Mouse (Mus musculus): ENCODE measurements around the gene Zfp108. TPM values are rescaled to one million over a fixed set of nuclear protein-coding genes. Genes with fewer than 3 reads are reported as not detected.

Gene Zfp108
- polyA plus RNA-seq, 1 experiment, result 0.38 TPM

DNA sequence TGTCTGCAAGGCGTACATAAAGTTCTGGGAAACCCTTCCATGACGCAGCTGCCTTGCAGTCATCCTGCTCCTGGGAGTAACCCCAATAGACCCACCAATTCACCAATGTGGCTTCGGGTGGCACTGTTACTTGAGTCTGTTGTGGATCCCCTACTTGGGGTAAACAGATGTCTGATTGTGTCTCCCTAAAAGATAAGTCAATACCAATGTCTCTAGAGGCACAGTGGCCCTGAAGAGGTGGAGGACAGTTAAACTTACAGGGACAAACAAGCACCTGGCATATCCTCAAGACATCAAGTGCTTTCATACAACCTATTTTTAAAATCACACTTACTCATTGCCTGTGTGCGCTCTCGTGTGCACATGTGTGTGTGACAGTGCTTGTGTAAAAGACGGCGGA is 40.8 kb downstream of the Zfp108 start:
- Histone ChIP-seq H3K79me2 (ENCODE audit: control insufficient read depth, insufficient read depth) (no peaks in the 10 kb centered on the region), H3K4me3 (no peak overlapping the region), H3K27me3 (ENCODE audit: control insufficient read depth, insufficient read depth, insufficient read length) (no peaks in the 10 kb centered on the region), H3K4me2 (ENCODE audit: low read depth) (no peak overlapping the region), H3K36me3 (ENCODE audit: control insufficient read depth, insufficient read depth) (no peaks in the 10 kb centered on the region), H3ac (ENCODE audit: control insufficient read depth, insufficient read length) (no peak overlapping the region)
- TF ChIP-seq TCF3 (IDR thresholded peaks at IDR 0.05; ENCODE audit: insufficient read length, low read depth), result no peak
- TF ChIP-seq MYOG (IDR thresholded peaks at IDR 0.05; ENCODE audit: control insufficient read depth in 1 of 3, insufficient read depth in 1 of 3, insufficient read length in 2 of 3, low read depth in 2 of 3), result no peak
- TF ChIP-seq TCF12 (IDR thresholded peaks at IDR 0.05; ENCODE audit: insufficient read depth, poor library complexity, severe bottlenecking), result no peak
- TF ChIP-seq REST (IDR thresholded peaks at IDR 0.05; ENCODE audit: insufficient read depth, insufficient read length), result no peak
- no peak for TF ChIP-seq E2F4 (IDR thresholded peaks at IDR 0.05; ENCODE audit: insufficient read depth)
- TF ChIP-seq USF1 (IDR thresholded peaks at IDR 0.05; ENCODE audit: low read depth), result no peak
- no peak for TF ChIP-seq POLR2A (IDR thresholded peaks at IDR 0.05; ENCODE audit: insufficient read length, low read depth)
- no peak for TF ChIP-seq MAX (IDR thresholded peaks at IDR 0.05; ENCODE audit: low read depth)
- TF ChIP-seq SRF (IDR thresholded peaks at IDR 0.05; ENCODE audit: control insufficient read depth, insufficient read length, low read depth), result no peak
- no peak for TF ChIP-seq MYOD1 (IDR thresholded peaks at IDR 0.05; ENCODE audit: control insufficient read depth in 1 of 3, insufficient read length in 2 of 3, low read depth in 2 of 3)
- TF ChIP-seq CEBPB (IDR thresholded peaks at IDR 0.05; ENCODE audit: insufficient read depth, poor library complexity, severe bottlenecking), result no peak
- TF ChIP-seq POLR2AphosphoS2 (IDR thresholded peaks at IDR 0.05; ENCODE audit: insufficient read length, low read depth), result no peak

DNA sequence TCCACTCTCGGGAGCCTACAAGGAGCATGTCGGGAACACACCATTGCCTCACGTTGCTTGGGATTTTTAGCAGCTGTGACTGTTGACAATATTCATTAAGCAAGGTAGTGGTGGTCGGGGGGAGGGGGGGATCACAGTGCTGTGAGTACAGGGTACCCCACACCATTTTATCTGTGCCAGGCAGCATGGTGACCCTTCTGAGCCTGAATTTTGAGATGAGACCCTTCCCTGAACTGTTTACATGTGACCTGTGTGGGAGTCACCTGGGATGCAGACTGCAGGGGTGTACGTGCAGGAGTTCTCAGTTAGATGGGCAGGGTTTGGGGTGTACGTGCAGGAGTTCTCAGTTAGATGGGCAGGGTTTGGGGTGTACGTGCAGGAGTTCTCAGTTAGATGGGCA is 41.8 kb downstream of the Zfp108 start:
- Histone ChIP-seq H3K4me2 (ENCODE audit: low read depth) (no peak overlapping the region), H3K27me3 (ENCODE audit: control insufficient read depth, insufficient read depth, insufficient read length) (no peaks in the 10 kb centered on the region), H3K4me3 (no peak overlapping the region), H3K79me2 (ENCODE audit: control insufficient read depth, insufficient read depth) (no peaks in the 10 kb centered on the region), H3ac (ENCODE audit: control insufficient read depth, insufficient read length) (no peak overlapping the region), H3K36me3 (ENCODE audit: control insufficient read depth, insufficient read depth) (no peaks in the 10 kb centered on the region)
- TF ChIP-seq MAX (IDR thresholded peaks at IDR 0.05; ENCODE audit: low read depth) (no peak), POLR2A (IDR thresholded peaks at IDR 0.05; ENCODE audit: insufficient read length, low read depth) (no peak), TCF3 (IDR thresholded peaks at IDR 0.05; ENCODE audit: insufficient read length, low read depth) (no peak), MYOG (IDR thresholded peaks at IDR 0.05; ENCODE audit: control insufficient read depth in 1 of 3, insufficient read depth in 1 of 3, insufficient read length in 2 of 3, low read depth in 2 of 3) (no peak), MYOD1 (IDR thresholded peaks at IDR 0.05; ENCODE audit: control insufficient read depth in 1 of 3, insufficient read length in 2 of 3, low read depth in 2 of 3) (no peak), CEBPB (IDR thresholded peaks at IDR 0.05; ENCODE audit: insufficient read depth, poor library complexity, severe bottlenecking) (no peak), USF1 (IDR thresholded peaks at IDR 0.05; ENCODE audit: low read depth) (no peak), SRF (IDR thresholded peaks at IDR 0.05; ENCODE audit: control insufficient read depth, insufficient read length, low read depth) (no peak), REST (IDR thresholded peaks at IDR 0.05; ENCODE audit: insufficient read depth, insufficient read length) (no peak), TCF12 (IDR thresholded peaks at IDR 0.05; ENCODE audit: insufficient read depth, poor library complexity, severe bottlenecking) (no peak), E2F4 (IDR thresholded peaks at IDR 0.05; ENCODE audit: insufficient read depth) (no peak), POLR2AphosphoS2 (IDR thresholded peaks at IDR 0.05; ENCODE audit: insufficient read length, low read depth) (no peak)

GRCm38 (mm10) chr7:24297361-24298095 is 42.9 kb downstream of the Zfp108 start:
- Histone ChIP-seq H3K79me2 (ENCODE audit: control insufficient read depth, insufficient read depth) (no peaks in the 10 kb centered on the region), H3K27me3 (ENCODE audit: control insufficient read depth, insufficient read depth, insufficient read length) (no peaks in the 10 kb centered on the region), H3K36me3 (ENCODE audit: control insufficient read depth, insufficient read depth) (no peaks in the 10 kb centered on the region), H3K4me3 (no peak overlapping the region), H3K4me2 (ENCODE audit: low read depth) (no peak overlapping the region), H3ac (ENCODE audit: control insufficient read depth, insufficient read length) (no peak overlapping the region)
- TF ChIP-seq TCF12 (IDR thresholded peaks at IDR 0.05; ENCODE audit: insufficient read depth, poor library complexity, severe bottlenecking) (no peak), POLR2A (IDR thresholded peaks at IDR 0.05; ENCODE audit: insufficient read length, low read depth) (no peak), MAX (IDR thresholded peaks at IDR 0.05; ENCODE audit: low read depth) (no peak), USF1 (IDR thresholded peaks at IDR 0.05; ENCODE audit: low read depth) (no peak), MYOG (IDR thresholded peaks at IDR 0.05; ENCODE audit: control insufficient read depth in 1 of 3, insufficient read depth in 1 of 3, insufficient read length in 2 of 3, low read depth in 2 of 3) (no peak), E2F4 (IDR thresholded peaks at IDR 0.05; ENCODE audit: insufficient read depth) (no peak), POLR2AphosphoS2 (IDR thresholded peaks at IDR 0.05; ENCODE audit: insufficient read length, low read depth) (no peak), REST (IDR thresholded peaks at IDR 0.05; ENCODE audit: insufficient read depth, insufficient read length) (no peak), CEBPB (IDR thresholded peaks at IDR 0.05; ENCODE audit: insufficient read depth, poor library complexity, severe bottlenecking) (no peak), TCF3 (IDR thresholded peaks at IDR 0.05; ENCODE audit: insufficient read length, low read depth) (no peak)

- H3ac ChIP-seq (ENCODE audit: control insufficient read depth, insufficient read length), result peak overlapping the region; percentile 74
- H3K27me3 ChIP-seq (ENCODE audit: control insufficient read depth, insufficient read depth, insufficient read length), result no peaks in the 10 kb centered on the region
- no peaks in the 10 kb centered on the region for H3K36me3 ChIP-seq (ENCODE audit: control insufficient read depth, insufficient read depth)
- no peaks in the 10 kb centered on the region for H3K79me2 ChIP-seq (ENCODE audit: control insufficient read depth, insufficient read depth)
- TF ChIP-seq USF1 (IDR thresholded peaks at IDR 0.05; ENCODE audit: low read depth), result no peak
- no peak for TF ChIP-seq CEBPB (IDR thresholded peaks at IDR 0.05; ENCODE audit: insufficient read depth, poor library complexity, severe bottlenecking)
- TF ChIP-seq MAX (IDR thresholded peaks at IDR 0.05; ENCODE audit: low read depth), result no peak
- no peak for TF ChIP-seq SRF (IDR thresholded peaks at IDR 0.05; ENCODE audit: control insufficient read depth, insufficient read length, low read depth)
- no peak for TF ChIP-seq REST (IDR thresholded peaks at IDR 0.05; ENCODE audit: insufficient read depth, insufficient read length)
- no peak for TF ChIP-seq TCF12 (IDR thresholded peaks at IDR 0.05; ENCODE audit: insufficient read depth, poor library complexity, severe bottlenecking)
- TF ChIP-seq MYOD1 (IDR thresholded peaks at IDR 0.05; ENCODE audit: control insufficient read depth in 1 of 3, insufficient read length in 2 of 3, low read depth in 2 of 3), result no peak
- peak overlapping the region; percentile 58 for H3K4me2 ChIP-seq (ENCODE audit: low read depth)
- H3K4me3 ChIP-seq, result peak overlapping the region; percentile 65
Observed at GRCm38 (mm10) chr7:24298635-24298972, 44.0 kb downstream of the Zfp108 start.
